Mouse (Mus musculus) cerebellum, adult 2 months (tissue): Measurements from ENCODE around the gene Cib1.

Experiments
- CTCF ChIP-seq: fragments of 200-500 bp; IDR thresholded peaks from 2 replicates; pipeline ENCODE4 v1.5.1; 2011; ENCODE audit warnings: low read depth, mild to moderate bottlenecking, control low read depth, low read length, moderate library complexity, borderline replicate concordance; ENCODE audit not compliant: insufficient read depth
- POLR2A ChIP-seq: fragments of 200-500 bp; IDR thresholded peaks from 2 replicates; pipeline ENCODE4 v1.6.1; 2011; ENCODE audit warnings: low read length, control low read depth, borderline replicate concordance; ENCODE audit not compliant: insufficient read depth

GRCm38 (mm10) chr7:80276374-80276773 is 43.8 kb upstream of the Cib1 start:
- TF ChIP-seq CTCF, result no peak
- no peak for TF ChIP-seq POLR2A
